Mouse (Mus musculus) neural tube, embryonic 13.5 days (tissue): Measurements from ENCODE around the gene Paqr4. TPM values are rescaled to one million over a fixed set of nuclear protein-coding genes. Genes with fewer than 3 reads are reported as not detected.
A peak's percentile ranks its signal among the peaks of the same experiment; 100 is the strongest.
"Not testable (repeated sequence)": the region's sequence is repeated elsewhere in the genome, so short reads cannot be mapped to it uniquely, and the experiment has no call there.

Experiments
- ATAC-seq: fragments of 200-750 bp; cut with Nextera tagmentation; 2 replicates; pipeline ENCODE4 v1.8.0; 2017; ENCODE audit warnings: low read depth, mild to moderate bottlenecking, moderate TSS enrichment, moderate library complexity
- H3K27ac ChIP-seq: fragments of 300-500 bp; sonication (generic); replicated peaks from 2 replicates; pipeline ENCODE4 v1.5.1; 2015; ENCODE audit warnings: moderate library complexity, mild to moderate bottlenecking, inconsistent platforms
- H3K27me3 ChIP-seq: fragments of 300-500 bp; sonication (generic); 2 replicates; pipeline ENCODE4 v1.6.1; 2015; ENCODE audit warnings: mild to moderate bottlenecking, inconsistent platforms
- H3K36me3 ChIP-seq: fragments of 300-500 bp; sonication (generic); 2 replicates; pipeline ENCODE4 v1.6.1; 2015; ENCODE audit warnings: mild to moderate bottlenecking, inconsistent platforms
- H3K4me1 ChIP-seq: fragments of 300-500 bp; sonication (generic); replicated peaks from 2 replicates; pipeline ENCODE4 v1.6.1; 2015; ENCODE audit warnings: inconsistent platforms
- H3K4me2 ChIP-seq: fragments of 300-500 bp; sonication (generic); 2 replicates; pipeline ENCODE4 v1.6.1; 2015; ENCODE audit warnings: inconsistent platforms, mild to moderate bottlenecking, moderate library complexity
- H3K4me3 ChIP-seq: fragments of 300-500 bp; sonication (generic); 2 replicates; pipeline ENCODE4 v1.5.1; 2015; ENCODE audit warnings: mild to moderate bottlenecking, inconsistent platforms
- H3K9ac ChIP-seq: fragments of 300-500 bp; sonication (generic); 2 replicates; pipeline ENCODE4 v1.6.1; 2015; ENCODE audit warnings: moderate library complexity, mild to moderate bottlenecking, inconsistent platforms
- H3K9me3 ChIP-seq: fragments of 300-500 bp; sonication (generic); 2 replicates; pipeline ENCODE4 v1.6.1; 2016; ENCODE audit warnings: inconsistent platforms
- WGBS: fragments of 180-500 bp; shearing (Covaris S2); methylation state at CpG from one replicate; pipeline ENCODE4 v1.1.7; 2015; 5-methylcytosine and 5-hydroxymethylcytosine counted together
- polyA plus RNA-seq: library from polyadenylated mRNA; unstranded; fragments of >200 nt; fragmentation: Nextera tagmentation; extraction: Ambion mirVana; gene quantifications from 2 replicates; pipeline ENCODE4 v1.2.1, GENCODE M21; 2015

Gene Paqr4
- 48.3 and 51.5 TPM in 2 replicates for polyA plus RNA-seq

DNA sequence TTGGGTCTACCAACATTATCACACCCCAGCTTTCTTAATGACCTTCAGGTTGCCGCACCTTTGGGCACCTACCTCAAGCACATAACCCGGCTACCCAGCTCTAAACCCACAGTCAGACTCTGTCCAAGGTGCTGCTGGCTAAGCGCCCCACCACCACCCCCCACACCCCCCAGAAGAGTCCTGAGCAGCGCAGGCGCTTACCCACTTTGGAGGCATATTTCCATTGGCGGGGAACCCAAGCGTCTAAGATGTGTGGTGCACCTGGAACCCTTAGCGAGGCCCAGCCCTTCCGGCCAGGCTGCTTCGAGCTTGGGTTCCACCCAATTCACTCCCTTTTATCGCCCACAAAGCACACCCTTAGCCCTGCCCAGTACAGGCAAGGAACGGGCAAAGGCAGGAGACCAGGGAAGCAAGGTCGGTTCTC lies at the start of gene Paqr4:
Gene Paqr4 (minus strand): TSS at position 270 of the 424 bp plus-strand sequence.
- peaks cover 47% of the 10 kb centered on the region for H3K4me1 ChIP-seq

GRCm38 (mm10) chr17:23789749-23790268 lies 49.1 kb upstream of the Paqr4 start:
- 12% methylated on average over 8 of the region's 8 CpGs for WGBS
- Histone ChIP-seq H3K4me1 (peaks cover 49% of the 10 kb centered on the region), H3K27ac (peak overlapping the region; percentile 97), H3K4me2 (peak overlapping the region; percentile 76), H3K27me3 (no peaks in the 10 kb centered on the region), H3K4me3 (peak overlapping the region; percentile 47), H3K9ac (peak overlapping the region; percentile 89), H3K9me3 (no peaks in the 10 kb centered on the region), H3K36me3 (0 out of 2 replicates have a peak, but pooled peaks cover 10% of the 10 kb centered on the region)
- ATAC-seq: no peak

More for the DNA sequence above, at the start of gene Paqr4:
- Histone ChIP-seq H3K4me2 (peak within 1 kb of the TSS; percentile 77), H3K9me3 (no peaks in the 10 kb centered on the region), H3K27ac (peak within 1 kb of the TSS; percentile 86), H3K4me3 (peak within 1 kb of the TSS; percentile 85), H3K27me3 (peaks cover 52% of the 10 kb centered on the region), H3K36me3 (peaks cover 22% of the 10 kb centered on the region), H3K9ac (peak within 1 kb of the TSS; percentile 87)
- ATAC-seq: peak; percentile 1; the same call in 1 of the 2 replicates
- 5% methylated on average over 13 of the region's 13 CpGs for WGBS

- H3K27me3 ChIP-seq: no peaks in the 10 kb centered on the region
- 90% methylated on average over 4 of the region's 4 CpGs for WGBS
- 0 out of 2 replicates have a peak, but pooled peaks cover 8% of the 10 kb centered on the region for H3K36me3 ChIP-seq
- peaks cover 49% of the 10 kb centered on the region for H3K4me1 ChIP-seq
- ATAC-seq: no peak
- H3K4me3 ChIP-seq: no peak overlapping the region
- H3K27ac ChIP-seq: no peak overlapping the region
- no peaks in the 10 kb centered on the region for H3K9me3 ChIP-seq
- no peak overlapping the region for H3K9ac ChIP-seq
- no peak overlapping the region for H3K4me2 ChIP-seq
Observed at GRCm38 (mm10) chr17:23788973-23789372, 48.3 kb upstream of the Paqr4 start.

DNA sequence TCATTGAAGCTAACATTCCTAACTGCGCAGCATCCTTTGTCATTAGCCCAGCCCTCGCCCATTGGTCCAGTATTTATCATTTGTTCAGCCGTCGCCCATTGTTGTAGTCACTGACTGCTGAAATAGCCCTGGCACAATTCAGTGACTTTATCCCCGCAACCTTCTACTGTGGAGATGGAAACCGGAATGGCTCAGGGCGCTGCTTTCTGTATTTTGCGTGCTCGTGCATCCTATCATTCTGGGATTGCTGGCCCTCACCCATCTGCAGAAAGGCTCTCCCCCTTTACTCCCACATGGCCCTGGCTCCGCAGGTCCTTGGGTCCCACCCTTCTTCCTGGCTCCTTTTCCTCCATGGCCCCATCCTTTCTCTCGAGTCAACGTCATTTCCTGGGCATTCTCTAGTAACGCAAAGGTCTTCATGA lies 45.9 kb upstream of the Paqr4 start:
- Histone ChIP-seq H3K9ac (peak overlapping the region; percentile 84), H3K9me3 (no peaks in the 10 kb centered on the region), H3K4me2 (peak overlapping the region; percentile 70), H3K27ac (peak overlapping the region; percentile 93), H3K4me3 (peak overlapping the region; percentile 59), H3K4me1 (peaks cover 37% of the 10 kb centered on the region), H3K36me3 (no peaks in the 10 kb centered on the region), H3K27me3 (no peaks in the 10 kb centered on the region)
- WGBS: 8% methylated on average over 13 of the region's 13 CpGs
- ATAC-seq: peak; percentile 68

DNA sequence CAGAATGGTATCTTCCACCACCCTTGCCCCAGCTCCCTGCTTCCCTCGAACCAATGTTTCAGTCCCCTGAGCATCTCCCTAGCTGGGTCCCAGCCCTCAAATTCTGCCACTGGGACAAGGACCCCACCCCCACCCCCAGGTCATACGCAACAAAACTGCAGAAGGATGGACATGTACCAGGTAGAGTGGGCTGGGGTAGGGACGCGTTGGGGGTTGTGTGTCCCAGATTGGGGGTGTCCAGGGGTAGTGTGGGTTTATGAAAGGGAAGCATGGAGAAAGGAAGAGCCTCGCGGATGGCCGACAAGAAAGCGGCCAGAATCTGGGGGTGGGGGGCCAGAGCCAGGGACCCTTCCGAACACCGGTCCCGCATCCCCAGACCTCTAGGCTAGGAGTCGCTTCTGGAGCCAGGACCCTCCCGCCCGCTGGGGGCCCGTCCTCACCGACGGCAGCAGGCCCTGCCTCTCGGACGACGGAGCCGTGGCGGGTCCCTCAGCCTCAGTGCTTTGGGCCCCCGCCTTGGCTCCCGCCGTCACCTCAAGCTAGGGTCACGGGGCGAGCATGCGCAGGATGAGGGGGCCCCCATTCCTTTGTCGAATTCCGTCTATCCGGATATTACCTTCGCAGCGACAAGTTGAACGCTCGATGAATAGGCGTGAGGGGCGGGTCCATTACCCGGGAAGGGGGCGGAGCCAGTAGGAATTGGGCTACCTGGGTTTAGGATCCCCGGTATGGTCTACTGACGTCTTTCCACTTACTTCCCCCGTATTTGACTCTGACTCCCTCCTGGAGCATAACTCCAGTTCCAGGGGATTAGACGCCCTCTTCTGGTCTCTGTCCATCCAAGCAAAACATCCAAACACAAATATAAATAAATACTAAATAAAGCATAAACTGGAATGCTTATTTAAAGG lies 45.1 kb upstream of the Paqr4 start, which contains the start of gene Flywch2:
Gene Flywch2 (minus strand): TSS at position 521 of the 911 bp plus-strand sequence.
- peak; percentile 91 for ATAC-seq
- H3K36me3 ChIP-seq: no peaks in the 10 kb centered on the region
- H3K4me3 ChIP-seq: peak within 1 kb of the TSS; percentile 59
- H3K27me3 ChIP-seq: no peaks in the 10 kb centered on the region
- H3K9me3 ChIP-seq: no peaks in the 10 kb centered on the region
- WGBS: 2% methylated on average over 42 of the region's 43 CpGs
- peak within 1 kb of the TSS; percentile 84 for H3K9ac ChIP-seq
- peaks cover 30% of the 10 kb centered on the region for H3K4me1 ChIP-seq
- peak within 1 kb of the TSS; percentile 93 for H3K27ac ChIP-seq
- peak within 1 kb of the TSS; percentile 70 for H3K4me2 ChIP-seq

DNA sequence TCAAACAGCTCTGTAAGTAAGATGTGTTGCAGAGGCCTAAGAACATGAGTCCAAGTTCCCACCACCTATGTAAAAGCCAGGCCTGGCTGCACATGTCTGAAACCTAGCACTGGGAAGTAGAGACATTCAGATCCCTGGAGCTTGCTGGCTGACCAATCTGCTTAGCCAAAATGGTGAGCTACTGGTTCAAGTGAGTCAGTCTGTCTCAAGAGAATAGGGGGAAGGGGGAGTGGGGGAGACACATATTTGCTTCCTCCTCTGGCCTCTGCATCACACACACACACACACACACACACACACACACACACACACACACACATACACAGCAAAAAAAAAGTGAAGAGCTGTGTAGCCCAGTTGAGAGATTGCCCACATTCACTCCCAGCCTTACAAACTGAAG lies 42.7 kb upstream of the Paqr4 start:
- H3K27me3 ChIP-seq: no peaks in the 10 kb centered on the region
- no peaks in the 10 kb centered on the region for H3K36me3 ChIP-seq
- no peaks in the 10 kb centered on the region for H3K9me3 ChIP-seq
- peaks cover 15% of the 10 kb centered on the region for H3K4me1 ChIP-seq
- no peak for ATAC-seq
- H3K27ac ChIP-seq: no peak overlapping the region
- no peak overlapping the region for H3K4me3 ChIP-seq
- H3K4me2 ChIP-seq: no peak overlapping the region
- H3K9ac ChIP-seq: no peak overlapping the region

DNA sequence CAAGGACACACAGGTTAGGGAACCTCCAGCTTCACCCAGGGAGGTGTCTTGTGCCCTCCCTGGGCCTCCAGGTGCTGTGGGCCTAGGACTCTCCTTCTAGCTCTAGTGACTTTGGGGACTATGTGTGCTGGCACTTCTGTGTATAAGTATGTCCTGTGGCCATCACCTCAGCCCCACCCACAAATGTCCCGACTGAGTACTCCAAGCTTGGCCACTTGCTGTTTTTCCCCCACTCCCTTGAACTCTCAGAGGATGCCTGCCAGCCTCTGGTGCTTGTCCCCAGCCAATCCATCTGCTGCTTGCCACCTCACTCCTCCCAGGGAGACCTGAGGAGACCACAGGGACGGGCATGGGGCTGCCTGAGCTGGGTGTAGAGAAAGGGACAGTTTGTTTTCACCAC lies 37.8 kb upstream of the Paqr4 start:
- H3K4me2 ChIP-seq: no peak overlapping the region
- peaks cover 6% of the 10 kb centered on the region; the same call in 1 of the 2 replicates for H3K36me3 ChIP-seq
- H3K27me3 ChIP-seq: no peaks in the 10 kb centered on the region
- no peak overlapping the region for H3K27ac ChIP-seq
- H3K4me3 ChIP-seq: no peak overlapping the region
- no peak for ATAC-seq
- H3K4me1 ChIP-seq: peaks cover 7% of the 10 kb centered on the region
- no peak overlapping the region for H3K9ac ChIP-seq
- H3K9me3 ChIP-seq: no peaks in the 10 kb centered on the region
- WGBS: 55% methylated on average over 2 of the region's 2 CpGs

DNA sequence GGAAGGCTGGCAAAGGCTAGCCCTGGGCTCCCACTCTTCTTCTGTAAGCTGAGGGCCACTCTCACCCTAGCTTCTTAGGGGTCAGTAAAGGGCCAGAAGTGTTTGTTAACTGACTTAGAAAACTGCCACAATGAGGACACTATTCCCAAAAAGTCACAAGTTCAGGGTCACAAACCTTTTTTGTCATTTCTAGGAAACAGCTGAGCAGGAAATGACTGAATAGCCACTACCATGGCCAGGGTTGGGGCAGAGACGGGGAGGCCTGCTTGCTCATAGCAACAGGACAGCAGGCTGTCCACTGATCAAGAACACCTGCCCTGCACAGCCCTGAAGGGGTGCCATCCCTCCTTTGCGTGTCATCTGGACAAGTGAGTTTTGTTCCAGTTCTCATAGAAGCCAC lies 36.5 kb upstream of the Paqr4 start:
- H3K9me3 ChIP-seq: no peaks in the 10 kb centered on the region
- peaks cover 6% of the 10 kb centered on the region; the same call in 1 of the 2 replicates for H3K36me3 ChIP-seq
- H3K4me3 ChIP-seq: no peak overlapping the region
- H3K9ac ChIP-seq: no peak overlapping the region
- no peak overlapping the region for H3K27ac ChIP-seq
- no peak for ATAC-seq
- no peaks in the 10 kb centered on the region for H3K27me3 ChIP-seq
- peaks cover 7% of the 10 kb centered on the region for H3K4me1 ChIP-seq
- 87% methylated on average over 2 of the region's 2 CpGs for WGBS
- H3K4me2 ChIP-seq: no peak overlapping the region

GRCm38 (mm10) chr17:23776216-23776615 lies 35.5 kb upstream of the Paqr4 start:
- ATAC-seq: no peak
- Histone ChIP-seq H3K9ac (no peak overlapping the region), H3K4me2 (no peak overlapping the region), H3K36me3 (peaks cover 6% of the 10 kb centered on the region; the same call in 1 of the 2 replicates), H3K4me3 (no peak overlapping the region), H3K27ac (no peak overlapping the region), H3K9me3 (no peaks in the 10 kb centered on the region), H3K27me3 (no peaks in the 10 kb centered on the region), H3K4me1 (peaks cover 7% of the 10 kb centered on the region)
- 78% methylated on average over 10 of the region's 10 CpGs for WGBS

- Histone ChIP-seq H3K27me3 (no peaks in the 10 kb centered on the region), H3K36me3 (peaks cover 6% of the 10 kb centered on the region; the same call in 1 of the 2 replicates), H3K4me2 (peak overlapping the region; percentile 17; the same call in 1 of the 2 replicates), H3K4me1 (peaks cover 22% of the 10 kb centered on the region), H3K4me3 (no peak overlapping the region), H3K27ac (no peak overlapping the region), H3K9me3 (no peaks in the 10 kb centered on the region), H3K9ac (no peak overlapping the region)
- WGBS: 7% methylated on average over 12 of the region's 12 CpGs
- no peak for ATAC-seq
Observed at GRCm38 (mm10) chr17:23774090-23774489, 33.4 kb upstream of the Paqr4 start.

- Histone ChIP-seq H3K4me1 (peaks cover 26% of the 10 kb centered on the region), H3K4me2 (no peak overlapping the region), H3K9ac (no peak overlapping the region), H3K36me3 (peaks cover 8% of the 10 kb centered on the region), H3K27me3 (no peaks in the 10 kb centered on the region), H3K27ac (no peak overlapping the region), H3K9me3 (no peaks in the 10 kb centered on the region), H3K4me3 (no peak overlapping the region)
- WGBS: 75% methylated on average over 6 of the region's 6 CpGs
- ATAC-seq: no peak
Observed at GRCm38 (mm10) chr17:23773676-23774075, 33.0 kb upstream of the Paqr4 start.

- peak overlapping the region; percentile 52 for H3K9ac ChIP-seq
- H3K27me3 ChIP-seq, ATAC-seq, H3K9me3 ChIP-seq: not testable (repeated sequence)
- H3K4me3 ChIP-seq: peak overlapping the region; percentile 90
- H3K36me3 ChIP-seq: peaks cover 16% of the 10 kb centered on the region
- peak overlapping the region; percentile 76 for H3K27ac ChIP-seq
- WGBS: 77% methylated on average over 2 of the region's 2 CpGs
- H3K4me1 ChIP-seq: peaks cover 26% of the 10 kb centered on the region
- peak overlapping the region; percentile 63 for H3K4me2 ChIP-seq
Observed at GRCm38 (mm10) chr17:23772219-23772556, 31.5 kb upstream of the Paqr4 start.
